Mouse (Mus musculus) brain, embryonic 14.5 days (tissue): ENCODE results near the gene Ccdc181.

Experiments
- CTCF ChIP-seq: fragments of 200-500 bp; IDR thresholded peaks from 2 replicates; pipeline ENCODE4 v1.5.1; 2012; ENCODE audit warnings: inconsistent platforms, mild to moderate bottlenecking, moderate library complexity, borderline replicate concordance; ENCODE audit not compliant: insufficient read depth, insufficient read length; ENCODE audit errors: extremely low read depth
- POLR2A ChIP-seq: fragments of 200-500 bp; IDR thresholded peaks from 2 replicates; pipeline ENCODE4 v1.6.1; 2012; ENCODE audit warnings: mild to moderate bottlenecking, inconsistent platforms, borderline replicate concordance; ENCODE audit not compliant: poor library complexity, insufficient read depth, insufficient read length, severe bottlenecking; ENCODE audit errors: extremely low read depth

DNA sequence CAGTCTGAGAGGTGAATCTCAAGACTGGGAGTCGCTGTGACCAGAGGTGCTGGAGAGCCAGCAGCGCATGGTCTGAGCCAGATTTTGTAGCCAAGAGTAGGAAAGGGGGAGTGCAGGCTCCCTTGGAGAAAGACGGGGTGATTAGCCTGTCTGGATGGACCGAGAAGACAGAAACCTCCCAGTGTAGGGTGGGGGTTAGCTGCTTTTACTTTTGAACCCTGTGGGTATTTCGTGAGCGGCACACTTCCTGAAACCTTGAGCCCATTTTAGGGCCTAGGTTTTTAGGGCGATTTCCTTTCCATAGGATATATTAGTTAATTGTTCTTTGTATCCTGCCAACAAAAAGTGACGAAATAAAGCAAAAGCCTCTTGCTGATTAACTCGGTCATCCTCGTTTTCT lies 27.4 kb upstream of the Ccdc181 start:
- TF ChIP-seq CTCF = no peak
- TF ChIP-seq POLR2A = no peak
